Mouse (Mus musculus): ENCODE measurements around the gene Gm2431. TPM values are rescaled to one million over a fixed set of nuclear protein-coding genes. Genes with fewer than 3 reads are reported as not detected.
"Not testable (repeated sequence)": the region's sequence is repeated elsewhere in the genome, so short reads cannot be mapped to it uniquely, and the experiment has no call there.

Gene Gm2431
- polyA plus RNA-seq (2014; fragmentation: Nextera tagmentation; extraction: Ambion mirVana), result not detected in 2 replicates

- H3K4me1 ChIP-seq (ENCODE audit: control insufficient read depth in 2 of 2, insufficient read depth in 2 of 2, low read length in 2 of 2); H3K27ac ChIP-seq (replicated peaks in 1 of 2; ENCODE audit: control insufficient read depth in 1 of 2, insufficient read depth in 1 of 2, low read depth in 2 of 2, low read length in 2 of 2); H3K9ac ChIP-seq (ENCODE audit: low read length); ATAC-seq (ENCODE audit: insufficient number of reproducible peaks, insufficient read depth, low FRiP score, low read depth); H3K4me2 ChIP-seq (ENCODE audit: low read length); H3K36me3 ChIP-seq (ENCODE audit: control insufficient read depth, insufficient read depth, low read length); H3K9me3 ChIP-seq (ENCODE audit: control insufficient read depth, low read length); H3K4me3 ChIP-seq (ENCODE audit: control insufficient read depth in 1 of 2, insufficient read depth in 1 of 2, low read depth in 1 of 2, low read length in 2 of 2); H3K27me3 ChIP-seq (ENCODE audit: control insufficient read depth, insufficient read depth, low read length): not testable (repeated sequence)
- 38% methylated on average over 1 of the region's 1 CpGs for WGBS
These were observed at the start of gene Gm2431 for GRCm38 (mm10) chr7:142258254-142258653. Gene Gm2431 (minus strand): TSS chr7:142258354.

GRCm38 (mm10) chr7:142303929-142304328 is 45.8 kb upstream of the Gm2431 start:
- not testable (repeated sequence) for H3K4me3 ChIP-seq (ENCODE audit: control insufficient read depth in 1 of 2, insufficient read depth in 1 of 2, low read depth in 1 of 2, low read length in 2 of 2); H3K9me3 ChIP-seq (ENCODE audit: control insufficient read depth, low read length); H3K4me1 ChIP-seq (ENCODE audit: control insufficient read depth in 2 of 2, insufficient read depth in 2 of 2, low read length in 2 of 2); H3K4me2 ChIP-seq (ENCODE audit: low read length); H3K36me3 ChIP-seq (ENCODE audit: control insufficient read depth, insufficient read depth, low read length); H3K27me3 ChIP-seq (ENCODE audit: control insufficient read depth, insufficient read depth, low read length); H3K27ac ChIP-seq (replicated peaks in 1 of 2; ENCODE audit: control insufficient read depth in 1 of 2, insufficient read depth in 1 of 2, low read depth in 2 of 2, low read length in 2 of 2); H3K9ac ChIP-seq (ENCODE audit: low read length); ATAC-seq (ENCODE audit: insufficient number of reproducible peaks, insufficient read depth, low FRiP score, low read depth)
- WGBS, result 73% methylated on average over 1 of the region's 1 CpGs

GRCm38 (mm10) chr7:142303249-142303648 is 45.1 kb upstream of the Gm2431 start, which contains the start of gene Krtap5-4:
Gene Krtap5-4 (plus strand): TSS chr7:142303549.
- no peaks in the 10 kb centered on the region for H3K4me1 ChIP-seq (ENCODE audit: control insufficient read depth in 2 of 2, insufficient read depth in 2 of 2, low read length in 2 of 2)
- H3K27me3 ChIP-seq (ENCODE audit: control insufficient read depth, insufficient read depth, low read length), result no peaks in the 10 kb centered on the region
- no peak within 1 kb of the TSS for H3K4me3 ChIP-seq (ENCODE audit: control insufficient read depth in 1 of 2, insufficient read depth in 1 of 2, low read depth in 1 of 2, low read length in 2 of 2)
- no peak within 1 kb of the TSS for H3K4me2 ChIP-seq (ENCODE audit: low read length)
- H3K36me3 ChIP-seq (ENCODE audit: control insufficient read depth, insufficient read depth, low read length), result no peaks in the 10 kb centered on the region
- 40% methylated on average over 3 of the region's 3 CpGs for WGBS
- H3K9me3 ChIP-seq (ENCODE audit: control insufficient read depth, low read length), result no peaks in the 10 kb centered on the region
- no peak within 1 kb of the TSS for H3K9ac ChIP-seq (ENCODE audit: low read length)
- no peak within 1 kb of the TSS for H3K27ac ChIP-seq (replicated peaks in 1 of 2; ENCODE audit: control insufficient read depth in 1 of 2, insufficient read depth in 1 of 2, low read depth in 2 of 2, low read length in 2 of 2)
- no peak for ATAC-seq (ENCODE audit: insufficient number of reproducible peaks, insufficient read depth, low FRiP score, low read depth)

DNA sequence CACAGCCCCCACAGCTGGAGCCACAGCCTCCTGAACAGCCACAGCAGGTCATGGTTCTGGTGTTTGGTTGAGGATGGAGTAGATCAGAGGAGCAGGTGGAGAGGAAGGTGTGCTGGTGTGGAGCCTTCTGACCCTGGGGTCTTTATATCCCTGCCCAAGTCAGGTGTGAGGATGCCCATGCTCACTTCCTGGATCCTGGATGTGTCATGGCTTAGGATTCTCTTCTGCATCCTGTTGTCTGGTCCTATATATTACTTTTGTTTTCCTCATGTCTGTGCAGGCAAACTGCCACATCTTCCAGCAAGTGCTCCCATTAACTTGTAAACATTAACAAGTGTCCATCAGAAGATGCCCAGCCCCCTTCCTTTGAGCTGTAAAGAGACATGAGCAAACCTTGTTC is 38.9 kb upstream of the Gm2431 start, which contains the start of gene Krtap5-1:
TSS of gene Krtap5-1 (minus strand) at position 101 of the 400 bp plus-strand sequence.
- not testable (repeated sequence) for H3K4me2 ChIP-seq (ENCODE audit: low read length); H3K4me3 ChIP-seq (ENCODE audit: control insufficient read depth in 1 of 2, insufficient read depth in 1 of 2, low read depth in 1 of 2, low read length in 2 of 2); H3K36me3 ChIP-seq (ENCODE audit: control insufficient read depth, insufficient read depth, low read length); H3K9me3 ChIP-seq (ENCODE audit: control insufficient read depth, low read length); H3K9ac ChIP-seq (ENCODE audit: low read length); H3K27ac ChIP-seq (replicated peaks in 1 of 2; ENCODE audit: control insufficient read depth in 1 of 2, insufficient read depth in 1 of 2, low read depth in 2 of 2, low read length in 2 of 2); ATAC-seq (ENCODE audit: insufficient number of reproducible peaks, insufficient read depth, low FRiP score, low read depth); H3K27me3 ChIP-seq (ENCODE audit: control insufficient read depth, insufficient read depth, low read length)
- H3K4me1 ChIP-seq (ENCODE audit: control insufficient read depth in 2 of 2, insufficient read depth in 2 of 2, low read length in 2 of 2), result peaks cover 5 to 12% of the 10 kb centered on the region in 2 experiments

DNA sequence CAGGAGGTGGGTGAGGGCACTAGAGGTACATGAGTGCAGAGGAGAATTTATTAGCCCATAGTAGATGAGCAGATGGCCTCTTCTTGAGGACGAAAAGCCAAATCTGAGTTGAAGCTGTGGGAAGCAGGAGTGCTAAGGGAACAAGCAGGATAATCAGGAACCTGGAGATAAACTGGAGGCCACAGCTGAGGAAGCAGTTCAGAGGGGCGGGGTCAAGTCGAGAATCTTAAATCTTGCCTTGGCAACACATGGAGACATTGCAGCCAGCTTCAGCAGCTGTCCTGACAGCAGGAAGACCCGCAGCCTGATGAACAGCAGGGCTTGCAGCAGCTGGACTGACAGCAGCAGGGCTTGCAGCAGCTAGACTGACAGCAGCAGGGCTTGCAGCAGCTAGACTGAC is 38.0 kb upstream of the Gm2431 start:
- not testable (repeated sequence) for ATAC-seq (ENCODE audit: insufficient number of reproducible peaks, insufficient read depth, low FRiP score, low read depth); H3K36me3 ChIP-seq (ENCODE audit: control insufficient read depth, insufficient read depth, low read length); H3K9ac ChIP-seq (ENCODE audit: low read length); H3K27ac ChIP-seq (replicated peaks in 1 of 2; ENCODE audit: control insufficient read depth in 1 of 2, insufficient read depth in 1 of 2, low read depth in 2 of 2, low read length in 2 of 2); H3K9me3 ChIP-seq (ENCODE audit: control insufficient read depth, low read length); H3K4me2 ChIP-seq (ENCODE audit: low read length); H3K4me3 ChIP-seq (ENCODE audit: control insufficient read depth in 1 of 2, insufficient read depth in 1 of 2, low read depth in 1 of 2, low read length in 2 of 2); H3K27me3 ChIP-seq (ENCODE audit: control insufficient read depth, insufficient read depth, low read length)
- 9% methylated on average over 4 of the region's 4 CpGs for WGBS
- H3K4me1 ChIP-seq (ENCODE audit: control insufficient read depth in 2 of 2, insufficient read depth in 2 of 2, low read length in 2 of 2), result peaks cover 5 to 12% of the 10 kb centered on the region in 2 experiments

DNA sequence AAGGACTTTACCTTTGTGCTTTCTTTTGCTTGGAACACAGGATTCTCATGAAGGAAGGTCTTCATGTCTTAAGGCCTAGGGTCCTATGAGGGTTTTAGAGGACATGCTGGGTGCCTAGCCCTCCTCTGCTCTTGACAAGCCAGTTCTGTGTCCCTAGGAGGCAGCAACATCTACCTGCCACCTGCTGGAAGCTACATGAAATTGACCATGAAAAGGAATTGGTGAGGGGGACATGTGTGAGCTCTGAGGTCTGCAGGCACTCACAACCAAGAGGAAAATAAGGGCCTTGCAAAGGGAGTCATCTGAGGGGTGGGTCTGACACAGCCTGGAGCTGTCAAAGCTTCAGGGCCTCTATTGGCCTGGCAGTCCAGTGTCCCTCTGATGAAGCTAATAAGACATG is 37.3 kb upstream of the Gm2431 start:
- ATAC-seq (ENCODE audit: insufficient number of reproducible peaks, insufficient read depth, low FRiP score, low read depth), result no peak
- Histone ChIP-seq H3K9me3 (ENCODE audit: control insufficient read depth, low read length) (no peaks in the 10 kb centered on the region), H3K27ac (replicated peaks in 1 of 2; ENCODE audit: control insufficient read depth in 1 of 2, insufficient read depth in 1 of 2, low read depth in 2 of 2, low read length in 2 of 2) (no peak overlapping the region), H3K4me1 (ENCODE audit: control insufficient read depth in 2 of 2, insufficient read depth in 2 of 2, low read length in 2 of 2) (peaks cover 5 to 12% of the 10 kb centered on the region in 2 experiments), H3K4me3 (ENCODE audit: control insufficient read depth in 1 of 2, insufficient read depth in 1 of 2, low read depth in 1 of 2, low read length in 2 of 2) (no peak overlapping the region), H3K27me3 (ENCODE audit: control insufficient read depth, insufficient read depth, low read length) (no peaks in the 10 kb centered on the region), H3K36me3 (ENCODE audit: control insufficient read depth, insufficient read depth, low read length) (no peaks in the 10 kb centered on the region), H3K4me2 (ENCODE audit: low read length) (no peak overlapping the region), H3K9ac (ENCODE audit: low read length) (no peak overlapping the region)

DNA sequence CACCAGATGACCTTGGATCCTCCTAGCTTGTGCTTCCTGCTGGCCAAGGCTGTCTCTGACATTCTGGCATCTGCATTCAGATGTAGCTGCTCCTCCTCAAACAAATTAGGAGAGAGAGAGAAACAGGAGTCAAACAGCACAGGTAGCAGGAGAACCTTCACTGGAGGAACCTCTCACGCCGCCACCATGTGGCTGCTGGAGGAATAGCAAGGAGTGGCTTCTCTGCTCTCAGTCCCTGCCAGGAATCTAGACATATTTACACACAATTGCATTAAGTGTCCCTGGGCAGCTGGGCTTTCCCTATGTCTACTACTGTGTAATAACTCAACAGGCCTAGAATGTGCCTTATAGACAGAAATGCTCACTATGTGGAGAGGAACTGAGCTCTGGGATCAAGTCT is 35.7 kb upstream of the Gm2431 start:
- H3K27ac ChIP-seq (replicated peaks in 1 of 2; ENCODE audit: control insufficient read depth in 1 of 2, insufficient read depth in 1 of 2, low read depth in 2 of 2, low read length in 2 of 2); H3K4me3 ChIP-seq (ENCODE audit: control insufficient read depth in 1 of 2, insufficient read depth in 1 of 2, low read depth in 1 of 2, low read length in 2 of 2); H3K27me3 ChIP-seq (ENCODE audit: control insufficient read depth, insufficient read depth, low read length); H3K36me3 ChIP-seq (ENCODE audit: control insufficient read depth, insufficient read depth, low read length); H3K9me3 ChIP-seq (ENCODE audit: control insufficient read depth, low read length); H3K4me2 ChIP-seq (ENCODE audit: low read length); H3K9ac ChIP-seq (ENCODE audit: low read length): not testable (repeated sequence)
- H3K4me1 ChIP-seq (ENCODE audit: control insufficient read depth in 2 of 2, insufficient read depth in 2 of 2, low read length in 2 of 2), result peaks cover 5 to 12% of the 10 kb centered on the region in 2 experiments
- WGBS, result 2% methylated on average over 2 of the region's 2 CpGs
- ATAC-seq (ENCODE audit: insufficient number of reproducible peaks, insufficient read depth, low FRiP score, low read depth), result 0 out of 2 replicates have a peak, but pooled peaks have one; percentile 27

- 47% methylated on average over 9 of the region's 9 CpGs for WGBS
These were observed 27.9 kb upstream of the Gm2431 start for GRCm38 (mm10) chr7:142285910-142286612.

More at GRCm38 (mm10) chr7:142285910-142286612, 27.9 kb upstream of the Gm2431 start:
- H3K4me2 ChIP-seq (ENCODE audit: low read length); H3K27ac ChIP-seq (replicated peaks in 1 of 2; ENCODE audit: control insufficient read depth in 1 of 2, insufficient read depth in 1 of 2, low read depth in 2 of 2, low read length in 2 of 2); H3K9me3 ChIP-seq (ENCODE audit: control insufficient read depth, low read length); H3K9ac ChIP-seq (ENCODE audit: low read length); H3K27me3 ChIP-seq (ENCODE audit: control insufficient read depth, insufficient read depth, low read length); H3K4me1 ChIP-seq (ENCODE audit: control insufficient read depth in 2 of 2, insufficient read depth in 2 of 2, low read length in 2 of 2); H3K36me3 ChIP-seq (ENCODE audit: control insufficient read depth, insufficient read depth, low read length); H3K4me3 ChIP-seq (ENCODE audit: control insufficient read depth in 1 of 2, insufficient read depth in 1 of 2, low read depth in 1 of 2, low read length in 2 of 2); ATAC-seq (ENCODE audit: insufficient number of reproducible peaks, insufficient read depth, low FRiP score, low read depth): not testable (repeated sequence)
